Mouse (Mus musculus) cortical plate, adult 2 months (tissue): ENCODE data around the gene Pbx4.

ENCODE experiments used
- CTCF ChIP-seq: fragments of 200-500 bp; IDR thresholded peaks from 2 replicates; pipeline ENCODE4 v1.5.1; 2011; ENCODE audit warnings: mild to moderate bottlenecking, control low read depth, low read length; ENCODE audit not compliant: insufficient read depth; ENCODE audit errors: extremely low read depth
- POLR2A ChIP-seq: fragments of 200-500 bp; IDR thresholded peaks from 2 replicates; pipeline ENCODE4 v1.6.1; 2011; ENCODE audit warnings: mild to moderate bottlenecking, low read length, control low read depth; ENCODE audit not compliant: insufficient read depth; ENCODE audit errors: extremely low read depth

DNA sequence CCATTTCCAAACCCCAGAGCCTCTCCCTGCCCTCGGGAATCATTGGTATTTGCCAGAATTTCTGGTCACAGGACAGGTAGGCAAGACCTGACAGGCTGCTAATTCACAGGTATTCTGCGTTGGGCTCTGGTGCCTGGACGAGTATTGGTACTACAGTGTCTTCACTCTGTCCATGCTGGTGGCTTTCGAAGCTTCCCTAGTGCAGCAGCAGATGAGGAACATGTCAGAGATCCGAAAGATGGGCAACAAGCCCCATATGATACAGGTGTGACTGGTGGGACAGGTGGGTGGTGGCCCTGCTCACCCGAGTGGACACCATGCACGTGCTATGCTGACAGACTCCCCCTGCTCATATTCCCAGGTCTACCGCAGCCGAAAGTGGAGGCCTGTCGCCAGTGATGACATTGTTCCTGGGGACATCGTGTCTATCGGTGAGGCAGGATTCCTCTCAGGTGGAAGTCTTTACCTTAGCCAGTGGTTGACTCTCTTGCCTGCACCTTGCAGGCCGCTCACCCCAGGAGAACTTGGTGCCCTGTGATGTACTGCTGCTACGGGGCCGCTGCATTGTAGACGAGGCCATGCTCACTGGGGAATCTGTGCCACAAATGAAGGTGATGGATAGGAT is 35.5 kb upstream of the Pbx4 start:
- TF ChIP-seq POLR2A (no peak), CTCF (no peak)
